Mouse (Mus musculus): ENCODE measurements at regions not wholly inside any gene's neighbourhood (a gene's known extent, or its start where the extent isn't known, plus 50 kb on each side); places are given as distances from the start of the nearest gene placed in this dataset.

GRCm38 (mm10) chr13:42490956-42491680, 189.3 kb upstream of the Phactr1 start:
- TF ChIP-seq MAX (IDR thresholded peaks at IDR 0.05) = no peak
- no peak for TF ChIP-seq MYOD1 (IDR thresholded peaks at IDR 0.05; ENCODE audit: control insufficient read depth, insufficient read length, low read depth)
- TF ChIP-seq CEBPB (IDR thresholded peaks at IDR 0.05; ENCODE audit: low read depth) = no peak
- no peak for TF ChIP-seq USF1 (IDR thresholded peaks at IDR 0.05; ENCODE audit: low read depth)
- no peak for TF ChIP-seq MYOG (IDR thresholded peaks at IDR 0.05; ENCODE audit: control insufficient read depth, extremely low read depth, insufficient read length)
- TF ChIP-seq FOSL1 (IDR thresholded peaks at IDR 0.05; ENCODE audit: insufficient read depth, low read length, poor library complexity, severe bottlenecking) = no peak
- no peak for TF ChIP-seq CTCF (IDR thresholded peaks at IDR 0.05; ENCODE audit: control insufficient read depth, insufficient read depth, insufficient read length)
- Histone ChIP-seq H3ac (ENCODE audit: control insufficient read depth, insufficient read length, low read depth) (no peak overlapping the region), H3K36me3 (ENCODE audit: control insufficient read depth, insufficient read depth) (no peaks in the 10 kb centered on the region)

GRCm38 (mm10) chr13:42494371-42494770, 186.1 kb upstream of the Phactr1 start:
- Histone ChIP-seq H3ac (ENCODE audit: control insufficient read depth, insufficient read length, low read depth) (no peak overlapping the region), H3K27me3 (ENCODE audit: control insufficient read depth, insufficient read depth, insufficient read length) (no peaks in the 10 kb centered on the region), H3K4me3 (ENCODE audit: insufficient read depth, poor library complexity, severe bottlenecking) (no peak overlapping the region), H3K79me2 (ENCODE audit: control insufficient read depth, insufficient read depth) (no peaks in the 10 kb centered on the region), H3K36me3 (ENCODE audit: control insufficient read depth, insufficient read depth) (no peaks in the 10 kb centered on the region), H3K79me3 (ENCODE audit: low read depth) (no peaks in the 10 kb centered on the region)
- no peak for TF ChIP-seq CTCF (IDR thresholded peaks at IDR 0.05; ENCODE audit: control insufficient read depth, insufficient read depth, insufficient read length)
- no peak for TF ChIP-seq MYOD1 (IDR thresholded peaks at IDR 0.05; ENCODE audit: control insufficient read depth, insufficient read length, low read depth)
- no peak for TF ChIP-seq MYOG (IDR thresholded peaks at IDR 0.05; ENCODE audit: control insufficient read depth, extremely low read depth, insufficient read length)
- TF ChIP-seq CEBPB (IDR thresholded peaks at IDR 0.05; ENCODE audit: low read depth) = no peak
- TF ChIP-seq USF1 (IDR thresholded peaks at IDR 0.05; ENCODE audit: low read depth) = no peak
- TF ChIP-seq MAX (IDR thresholded peaks at IDR 0.05) = no peak
- TF ChIP-seq FOSL1 (IDR thresholded peaks at IDR 0.05; ENCODE audit: insufficient read depth, low read length, poor library complexity, severe bottlenecking) = no peak

More at GRCm38 (mm10) chr13:42490956-42491680, 189.3 kb upstream of the Phactr1 start:
- H3K4me3 ChIP-seq (ENCODE audit: insufficient read depth, poor library complexity, severe bottlenecking) = no peak overlapping the region
- H3K79me3 ChIP-seq (ENCODE audit: low read depth) = no peaks in the 10 kb centered on the region
- no peaks in the 10 kb centered on the region for H3K79me2 ChIP-seq (ENCODE audit: control insufficient read depth, insufficient read depth)
- H3K27me3 ChIP-seq (ENCODE audit: control insufficient read depth, insufficient read depth, insufficient read length) = no peaks in the 10 kb centered on the region

- TF ChIP-seq USF1 (IDR thresholded peaks at IDR 0.05; ENCODE audit: low read depth) = no peak
- TF ChIP-seq CTCF (IDR thresholded peaks at IDR 0.05; ENCODE audit: control insufficient read depth, insufficient read depth, insufficient read length) = no peak
- no peak for TF ChIP-seq MYOD1 (IDR thresholded peaks at IDR 0.05; ENCODE audit: control insufficient read depth, insufficient read length, low read depth)
- no peak for TF ChIP-seq FOSL1 (IDR thresholded peaks at IDR 0.05; ENCODE audit: insufficient read depth, low read length, poor library complexity, severe bottlenecking)
- no peak for TF ChIP-seq MAX (IDR thresholded peaks at IDR 0.05)
- Histone ChIP-seq H3K27me3 (ENCODE audit: control insufficient read depth, insufficient read depth, insufficient read length) (no peaks in the 10 kb centered on the region), H3K79me2 (ENCODE audit: control insufficient read depth, insufficient read depth) (no peaks in the 10 kb centered on the region), H3ac (ENCODE audit: control insufficient read depth, insufficient read length, low read depth) (no peak overlapping the region), H3K36me3 (ENCODE audit: control insufficient read depth, insufficient read depth) (no peaks in the 10 kb centered on the region), H3K79me3 (ENCODE audit: low read depth) (no peaks in the 10 kb centered on the region), H3K4me3 (ENCODE audit: insufficient read depth, poor library complexity, severe bottlenecking) (no peak overlapping the region)
Measured at GRCm38 (mm10) chr13:42498351-42498750, 182.1 kb upstream of the Phactr1 start.

- no peaks in the 10 kb centered on the region for H3K36me3 ChIP-seq (ENCODE audit: control insufficient read depth, insufficient read depth)
- no peaks in the 10 kb centered on the region for H3K27me3 ChIP-seq (ENCODE audit: control insufficient read depth, insufficient read depth, insufficient read length)
- TF ChIP-seq MAX (IDR thresholded peaks at IDR 0.05) (no peak), USF1 (IDR thresholded peaks at IDR 0.05; ENCODE audit: low read depth) (no peak), MYOG (IDR thresholded peaks at IDR 0.05; ENCODE audit: control insufficient read depth, extremely low read depth, insufficient read length) (no peak), MYOD1 (IDR thresholded peaks at IDR 0.05; ENCODE audit: control insufficient read depth, insufficient read length, low read depth) (no peak), CTCF (IDR thresholded peaks at IDR 0.05; ENCODE audit: control insufficient read depth, insufficient read depth, insufficient read length) (no peak), CEBPB (IDR thresholded peaks at IDR 0.05; ENCODE audit: low read depth) (no peak)
- no peaks in the 10 kb centered on the region for H3K79me3 ChIP-seq (ENCODE audit: low read depth)
- no peak overlapping the region for H3ac ChIP-seq (ENCODE audit: control insufficient read depth, insufficient read length, low read depth)
- no peak overlapping the region for H3K4me3 ChIP-seq (ENCODE audit: insufficient read depth, poor library complexity, severe bottlenecking)
- H3K79me2 ChIP-seq (ENCODE audit: control insufficient read depth, insufficient read depth) = no peaks in the 10 kb centered on the region
Measured at GRCm38 (mm10) chr13:42507535-42507934, 172.9 kb upstream of the Phactr1 start.

- H3ac ChIP-seq (ENCODE audit: control insufficient read depth, insufficient read length, low read depth) = no peak overlapping the region
- no peaks in the 10 kb centered on the region for H3K36me3 ChIP-seq (ENCODE audit: control insufficient read depth, insufficient read depth)
- TF ChIP-seq USF1 (IDR thresholded peaks at IDR 0.05; ENCODE audit: low read depth) = no peak
- no peak for TF ChIP-seq CEBPB (IDR thresholded peaks at IDR 0.05; ENCODE audit: low read depth)
- TF ChIP-seq CTCF (IDR thresholded peaks at IDR 0.05; ENCODE audit: control insufficient read depth, insufficient read depth, insufficient read length) = no peak
- no peak for TF ChIP-seq MYOG (IDR thresholded peaks at IDR 0.05; ENCODE audit: control insufficient read depth, extremely low read depth, insufficient read length)
- TF ChIP-seq MAX (IDR thresholded peaks at IDR 0.05) = no peak
- no peak for TF ChIP-seq FOSL1 (IDR thresholded peaks at IDR 0.05; ENCODE audit: insufficient read depth, low read length, poor library complexity, severe bottlenecking)
- TF ChIP-seq MYOD1 (IDR thresholded peaks at IDR 0.05; ENCODE audit: control insufficient read depth, insufficient read length, low read depth) = no peak
- no peaks in the 10 kb centered on the region for H3K79me3 ChIP-seq (ENCODE audit: low read depth)
- H3K4me3 ChIP-seq (ENCODE audit: insufficient read depth, poor library complexity, severe bottlenecking) = no peak overlapping the region
- H3K79me2 ChIP-seq (ENCODE audit: control insufficient read depth, insufficient read depth) = no peaks in the 10 kb centered on the region
- H3K27me3 ChIP-seq (ENCODE audit: control insufficient read depth, insufficient read depth, insufficient read length) = peaks cover 3% of the 10 kb centered on the region
Measured at GRCm38 (mm10) chr13:42518686-42519085, 161.7 kb upstream of the Phactr1 start.

Data from C2C12 (cell line).